Mouse (Mus musculus) embryonic facial prominence, embryonic 14.5 days (tissue): ENCODE results near the gene Grhl3. TPM values are rescaled to one million over a fixed set of nuclear protein-coding genes. Genes with fewer than 3 reads are reported as not detected.

Experiments
- ATAC-seq: fragments of 200-750 bp; cut with Nextera tagmentation; 2 replicates; pipeline ENCODE4 v1.8.0; 2017; ENCODE audit warnings: low read depth, moderate number of reproducible peaks, moderate TSS enrichment
- DNase-seq: peaks from one replicate; pipeline ENCODE4 v3.0.0-alpha.2; 2015; ENCODE audit warnings: low spot score
- H3K27ac ChIP-seq: fragments of 300-500 bp; sonication (generic); replicated peaks from 2 replicates; pipeline ENCODE4 v1.5.1; 2014; ENCODE audit warnings: low read depth, mild to moderate bottlenecking, low read length, moderate library complexity
- H3K27me3 ChIP-seq: fragments of 300-500 bp; sonication (generic); replicated peaks from 2 replicates; pipeline ENCODE4 v1.6.1; 2014; ENCODE audit warnings: low read length; ENCODE audit not compliant: control insufficient read depth, insufficient read depth
- H3K36me3 ChIP-seq: fragments of 300-500 bp; sonication (generic); 2 replicates; pipeline ENCODE4 v1.6.1; 2014; ENCODE audit warnings: low read length, mixed read lengths; ENCODE audit not compliant: control insufficient read depth, insufficient read depth
- H3K4me1 ChIP-seq: fragments of 300-500 bp; sonication (generic); 2 replicates; pipeline ENCODE4 v1.6.1; 2014; ENCODE audit warnings: antibody characterized with exemption, low read length; ENCODE audit not compliant: control insufficient read depth, insufficient read depth
- H3K4me2 ChIP-seq: fragments of 300-500 bp; sonication (generic); 2 replicates; pipeline ENCODE4 v1.6.1; 2014; ENCODE audit warnings: low read depth, mild to moderate bottlenecking, low read length, moderate library complexity, mixed read lengths
- H3K4me3 ChIP-seq: fragments of 300-500 bp; sonication (generic); 2 replicates; pipeline ENCODE4 v1.5.1; 2014; ENCODE audit warnings: low read depth, mild to moderate bottlenecking, low read length
- H3K9ac ChIP-seq: fragments of 300-500 bp; sonication (generic); 2 replicates; pipeline ENCODE4 v1.6.1; 2014; ENCODE audit warnings: low read depth, mild to moderate bottlenecking, low read length, moderate library complexity, mixed read lengths
- H3K9me3 ChIP-seq: fragments of 300-500 bp; sonication (generic); 2 replicates; pipeline ENCODE4 v1.6.1; 2016; ENCODE audit warnings: low read length; ENCODE audit not compliant: control insufficient read depth
- WGBS: fragments of 180-500 bp; shearing (Covaris S2); extraction: QIAGEN DNeasy Blood & Tissue Kit; methylation state at CpG from one replicate; pipeline ENCODE4 v1.1.7; 2014; 5-methylcytosine and 5-hydroxymethylcytosine counted together
- polyA plus RNA-seq: library from polyadenylated mRNA; unstranded; fragments of >200 nt; fragmentation: Nextera tagmentation; extraction: Ambion mirVana; gene quantifications from 2 replicates; pipeline ENCODE4 v1.2.1, GENCODE M21; 2014

Gene Grhl3
- polyA plus RNA-seq, 1 experiment from 2014 or later = 13.3 TPM

DNA sequence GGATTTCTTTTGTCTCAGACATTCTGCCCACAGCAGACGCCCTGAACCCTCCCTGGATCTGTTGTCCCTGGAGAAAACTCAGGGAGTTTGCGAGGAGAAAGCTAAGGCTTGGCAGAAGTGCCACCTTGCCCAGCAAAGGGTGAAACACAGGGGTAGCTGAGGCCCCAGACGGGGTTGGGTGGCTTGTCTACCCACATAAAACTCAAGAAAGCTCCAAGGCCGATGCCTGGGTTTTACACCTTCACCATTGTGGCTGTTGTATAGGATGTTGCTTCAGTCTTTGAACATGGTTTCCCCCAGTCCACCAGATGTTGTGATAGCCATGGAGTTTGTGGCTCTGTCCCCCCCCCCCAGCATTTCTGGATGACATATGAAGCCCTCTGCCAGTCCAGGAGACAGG, 11.4 kb upstream of the Grhl3 start:
- ATAC-seq = no peak
- no peak overlapping the region for H3K4me2 ChIP-seq

DNA sequence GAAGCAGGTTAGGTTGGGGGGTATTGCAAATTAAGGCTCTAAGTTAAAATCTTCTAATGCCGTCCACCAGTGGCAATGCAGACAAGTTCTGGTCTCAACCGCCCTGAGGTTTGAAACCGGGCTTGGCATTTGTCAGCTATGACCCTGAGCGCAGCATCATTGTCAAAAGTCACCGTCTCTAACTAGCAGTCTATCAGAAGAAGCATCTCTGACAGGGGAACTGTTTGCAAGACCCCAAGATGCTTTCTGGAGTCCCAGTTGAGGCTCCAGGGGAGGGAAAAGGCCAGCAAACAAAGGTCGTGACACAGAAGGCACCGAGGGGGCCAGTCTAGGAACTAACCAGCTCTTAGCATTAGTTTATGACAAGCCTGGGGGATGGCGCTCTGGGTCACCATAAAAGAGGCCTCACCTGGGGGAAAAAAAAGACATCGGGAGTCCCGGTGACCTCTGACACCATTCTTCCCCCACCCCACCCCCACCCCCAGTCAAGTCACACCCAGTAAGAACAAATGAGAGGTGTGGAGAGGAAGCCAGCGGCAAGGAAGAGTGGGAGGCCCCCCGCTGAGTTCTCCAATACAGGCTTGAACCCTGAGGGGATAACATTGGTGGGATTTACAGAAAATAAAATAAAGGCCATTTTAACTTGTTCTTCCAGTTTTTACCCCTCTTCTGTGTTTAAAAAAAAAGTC, 7.9 kb upstream of the Grhl3 start:
- H3K27me3 ChIP-seq = 0 out of 2 replicates have a peak, but pooled peaks cover 4% of the 10 kb centered on the region
- DNase-seq (no peak), ATAC-seq (no peak)
- H3K4me1 ChIP-seq = 0 out of 2 replicates have a peak, but pooled peaks cover 3% of the 10 kb centered on the region
- H3K4me2 ChIP-seq = no peak overlapping the region
- H3K4me3 ChIP-seq = no peak overlapping the region
- H3K9ac ChIP-seq = no peak overlapping the region
- WGBS = 25% methylated on average over 12 of the region's 12 CpGs
- H3K27ac ChIP-seq = no peak overlapping the region
- H3K9me3 ChIP-seq = no peaks in the 10 kb centered on the region
- no peaks in the 10 kb centered on the region for H3K36me3 ChIP-seq

More for the DNA sequence above, 11.4 kb upstream of the Grhl3 start:
- Histone ChIP-seq H3K4me3 (no peak overlapping the region), H3K27ac (no peak overlapping the region), H3K27me3 (0 out of 2 replicates have a peak, but pooled peaks cover 4% of the 10 kb centered on the region), H3K9me3 (no peaks in the 10 kb centered on the region), H3K4me1 (peaks cover 8% of the 10 kb centered on the region), H3K9ac (no peak overlapping the region), H3K36me3 (no peaks in the 10 kb centered on the region)
- DNase-seq = no peak
- WGBS = 56% methylated on average over 4 of the region's 4 CpGs

- H3K9ac ChIP-seq = no peak overlapping the region
- H3K36me3 ChIP-seq = no peaks in the 10 kb centered on the region
- no peak overlapping the region for H3K4me3 ChIP-seq
- 0 out of 2 replicates have a peak, but pooled peaks cover 3% of the 10 kb centered on the region for H3K4me1 ChIP-seq
- no peak overlapping the region for H3K27ac ChIP-seq
- H3K9me3 ChIP-seq = no peaks in the 10 kb centered on the region
- 61% methylated on average over 6 of the region's 6 CpGs for WGBS
- DNase-seq (no peak), ATAC-seq (no peak)
- peaks cover 7% of the 10 kb centered on the region for H3K27me3 ChIP-seq
- no peak overlapping the region for H3K4me2 ChIP-seq
Measured at GRCm38 (mm10) chr4:135579695-135580094, 6.3 kb upstream of the Grhl3 start.

DNA sequence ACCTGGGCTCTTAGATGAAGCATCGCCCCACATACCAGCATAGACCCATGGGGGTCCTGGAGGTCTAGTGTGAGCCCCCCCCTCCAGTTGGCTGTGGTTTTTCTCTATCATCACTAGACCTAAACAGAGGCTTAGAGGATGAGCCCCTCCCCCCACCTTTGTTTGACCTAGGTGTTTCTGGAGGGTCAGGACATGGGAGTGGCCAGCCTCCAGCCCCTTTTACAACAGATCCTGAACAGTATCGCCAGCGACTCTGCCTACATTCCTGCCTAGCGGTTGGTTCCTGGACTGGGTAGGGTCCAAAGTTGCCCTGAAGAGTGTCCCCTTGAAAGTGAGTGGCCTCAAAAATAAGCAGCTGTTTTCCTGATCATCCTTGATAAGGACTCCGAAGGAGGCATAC, 5.1 kb upstream of the Grhl3 start:
- H3K4me1 ChIP-seq = 0 out of 2 replicates have a peak, but pooled peaks cover 3% of the 10 kb centered on the region
- H3K36me3 ChIP-seq = no peaks in the 10 kb centered on the region
- WGBS = 82% methylated on average over 5 of the region's 5 CpGs
- DNase-seq (no peak), ATAC-seq (no peak)
- H3K27me3 ChIP-seq = peaks cover 19% of the 10 kb centered on the region
- H3K4me3 ChIP-seq = no peak overlapping the region
- no peak overlapping the region for H3K9ac ChIP-seq
- H3K9me3 ChIP-seq = no peaks in the 10 kb centered on the region
- H3K4me2 ChIP-seq = no peak overlapping the region
- H3K27ac ChIP-seq = no peak overlapping the region

- no peak; the same call in 1 of the 2 replicates for ATAC-seq
- Histone ChIP-seq H3K9ac (no peak overlapping the region), H3K27me3 (peaks cover 42% of the 10 kb centered on the region), H3K4me1 (peaks cover 10% of the 10 kb centered on the region), H3K27ac (no peak overlapping the region), H3K4me2 (no peak overlapping the region), H3K36me3 (no peaks in the 10 kb centered on the region), H3K4me3 (no peak overlapping the region), H3K9me3 (no peaks in the 10 kb centered on the region)
- WGBS = 47% methylated on average over 15 of the region's 15 CpGs
- DNase-seq = peak; percentile 54
Measured at GRCm38 (mm10) chr4:135575365-135576140, 2.1 kb upstream of the Grhl3 start.

GRCm38 (mm10) chr4:135572276-135572675, 1.2 kb downstream of the Grhl3 start:
- peak overlapping the region; percentile 39; the same call in 1 of the 2 replicates for H3K4me2 ChIP-seq
- peaks cover 60% of the 10 kb centered on the region for H3K27me3 ChIP-seq
- no peaks in the 10 kb centered on the region for H3K36me3 ChIP-seq
- no peak overlapping the region for H3K9ac ChIP-seq
- H3K4me1 ChIP-seq = peaks cover 29% of the 10 kb centered on the region
- no peak for DNase-seq
- H3K4me3 ChIP-seq = peak overlapping the region; percentile 10
- ATAC-seq = no peak
- H3K27ac ChIP-seq = 0 out of 2 replicates have a peak overlapping the region, but pooled peaks have one; percentile 30
- WGBS = 13% methylated on average over 8 of the region's 8 CpGs
- H3K9me3 ChIP-seq = no peaks in the 10 kb centered on the region

DNA sequence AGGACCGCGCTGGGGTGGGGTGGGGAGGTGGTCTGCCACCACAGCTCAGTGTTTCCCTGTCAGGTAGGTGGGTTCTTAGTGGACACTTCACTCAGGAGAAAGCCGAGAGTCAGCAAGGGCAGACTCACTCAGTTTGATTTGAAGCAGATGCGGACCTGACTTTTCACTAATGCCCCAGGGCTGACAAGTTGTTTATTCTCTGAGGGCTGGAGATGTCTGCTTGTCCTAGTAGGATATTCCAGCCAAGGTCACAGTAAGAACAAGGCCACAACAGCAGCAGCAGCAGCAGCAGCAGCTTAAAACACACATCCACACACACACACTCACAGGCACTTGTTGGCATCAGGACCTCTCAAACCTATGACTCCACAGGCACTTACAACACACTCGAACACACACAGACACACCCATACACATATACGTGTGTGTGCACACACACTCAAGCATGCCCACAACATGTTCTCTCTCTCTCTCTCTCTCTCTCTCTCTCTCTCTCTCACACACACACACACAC, 2.3 kb downstream of the Grhl3 start:
- DNase-seq (no peak), ATAC-seq (no peak)
- H3K27me3 ChIP-seq = peaks cover 60% of the 10 kb centered on the region
- 0 out of 2 replicates have a peak overlapping the region, but pooled peaks have one; percentile 31 for H3K9ac ChIP-seq
- no peaks in the 10 kb centered on the region for H3K9me3 ChIP-seq
- 31% methylated on average over 6 of the region's 6 CpGs for WGBS
- peak overlapping the region; percentile 65 for H3K4me2 ChIP-seq
- no peak overlapping the region for H3K27ac ChIP-seq
- peaks cover 36% of the 10 kb centered on the region for H3K4me1 ChIP-seq
- peak overlapping the region; percentile 34; the same call in 1 of the 2 replicates for H3K4me3 ChIP-seq
- no peaks in the 10 kb centered on the region for H3K36me3 ChIP-seq

GRCm38 (mm10) chr4:135570152-135571036, 3.0 kb downstream of the Grhl3 start:
- WGBS = 9% methylated on average over 32 of the region's 32 CpGs
- H3K27me3 ChIP-seq = peaks cover 60% of the 10 kb centered on the region

More at GRCm38 (mm10) chr4:135570152-135571036, 3.0 kb downstream of the Grhl3 start:
- peak; percentile 53; the same call in 1 of the 2 replicates for ATAC-seq
- Histone ChIP-seq H3K9ac (peak overlapping the region; percentile 31; the same call in 1 of the 2 replicates), H3K4me3 (peak overlapping the region; percentile 34), H3K4me2 (peak overlapping the region; percentile 65), H3K36me3 (no peaks in the 10 kb centered on the region), H3K9me3 (no peaks in the 10 kb centered on the region), H3K27ac (no peak overlapping the region), H3K4me1 (peaks cover 36% of the 10 kb centered on the region)
- peak; percentile 91 for DNase-seq
